Mouse (Mus musculus): ENCODE measurements around the gene Tpd52l2. TPM values are rescaled to one million over a fixed set of nuclear protein-coding genes. Genes with fewer than 3 reads are reported as not detected.

Gene Tpd52l2
- total and polyA plus RNA-seq, 3 experiments: 45.3 to 89.2 (median 56.4) TPM

DNA sequence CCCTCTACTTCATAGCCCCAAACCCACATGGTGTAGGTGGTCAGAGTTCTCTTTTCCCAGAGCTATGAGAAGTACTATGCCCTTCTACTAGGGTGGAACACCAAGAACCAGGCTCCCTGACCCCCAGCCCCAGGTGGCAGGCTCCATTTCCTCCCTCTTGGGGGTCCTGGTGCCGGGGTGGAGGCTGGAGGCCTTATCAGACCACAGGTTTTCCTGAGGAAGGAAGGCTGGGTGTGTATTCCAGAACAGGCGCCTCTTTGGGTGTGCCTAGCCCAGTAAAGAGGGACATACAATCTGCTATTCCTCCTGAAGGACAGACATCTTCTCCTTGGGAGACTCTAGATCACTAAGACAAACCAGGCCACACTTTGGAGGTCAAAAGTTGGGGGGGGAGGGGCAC is 26.7 kb upstream of the Tpd52l2 start:
- peaks cover 48% of the 10 kb centered on the region for H3K27me3 ChIP-seq (ENCODE audit: insufficient read depth, low read length)
- ATAC-seq (ENCODE audit: extremely low read depth, insufficient number of reproducible peaks, low FRiP score, poor library complexity, severe bottlenecking) (no peak), DNase-seq (ENCODE audit: low spot score) (no peak)
- H3K36me3 ChIP-seq (replicated peaks): no peaks in the 10 kb centered on the region
- H3K9me3 ChIP-seq (replicated peaks): no peaks in the 10 kb centered on the region
- TF ChIP-seq CTCF (IDR thresholded peaks at IDR 0.05; ENCODE audit: low read depth, low read length) (no peak), TAL1 (conservative IDR thresholded peaks at IDR 0.05; ENCODE audit: low read depth, low read length) (no peak), GATA1 (IDR thresholded peaks at IDR 0.05; ENCODE audit: borderline replicate concordance, low read length) (no peak), POLR2AphosphoS5 (IDR thresholded peaks at IDR 0.05; ENCODE audit: insufficient replicate concordance, low read depth, low read length) (no peak), GATA2 (IDR thresholded peaks at IDR 0.05; ENCODE audit: borderline replicate concordance, low read depth, low read length) (no peak)
- H3K4me3 ChIP-seq (ENCODE audit: low read depth, low read length): no peak overlapping the region
- no peaks in the 10 kb centered on the region for H3K4me1 ChIP-seq (ENCODE audit: insufficient read depth, low read depth, low read length)

DNA sequence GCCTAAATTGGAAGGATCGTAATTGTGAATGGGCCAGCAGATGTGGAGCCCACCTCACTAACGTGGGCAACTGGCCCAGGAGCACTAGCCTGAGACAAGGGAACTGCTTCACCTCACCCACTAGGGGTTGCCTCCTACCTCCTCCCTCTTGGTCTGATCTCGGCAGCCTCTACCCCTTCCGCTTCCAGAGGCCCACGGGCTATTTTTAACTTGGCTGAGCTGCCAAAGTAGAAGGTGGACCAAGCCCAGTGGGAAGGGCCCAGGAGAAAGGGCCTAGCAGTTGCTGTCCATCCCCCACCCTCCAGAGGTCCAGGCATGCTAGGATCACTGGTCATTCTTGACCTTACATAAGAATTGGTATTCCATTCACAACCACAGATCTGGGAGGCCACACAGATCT is 25.7 kb upstream of the Tpd52l2 start:
- no peaks in the 10 kb centered on the region for H3K9me3 ChIP-seq (replicated peaks)
- no peak overlapping the region for H3K4me3 ChIP-seq (ENCODE audit: low read depth, low read length)
- no peak for TF ChIP-seq POLR2AphosphoS5 (IDR thresholded peaks at IDR 0.05; ENCODE audit: insufficient replicate concordance, low read depth, low read length)
- no peak for TF ChIP-seq TAL1 (conservative IDR thresholded peaks at IDR 0.05; ENCODE audit: low read depth, low read length)
- no peak for TF ChIP-seq CTCF (IDR thresholded peaks at IDR 0.05; ENCODE audit: low read depth, low read length)
- no peak for TF ChIP-seq GATA1 (IDR thresholded peaks at IDR 0.05; ENCODE audit: borderline replicate concordance, low read length)
- TF ChIP-seq GATA2 (IDR thresholded peaks at IDR 0.05; ENCODE audit: borderline replicate concordance, low read depth, low read length): no peak
- H3K36me3 ChIP-seq (replicated peaks): no peaks in the 10 kb centered on the region
- DNase-seq (ENCODE audit: low spot score) (no peak), ATAC-seq (ENCODE audit: extremely low read depth, insufficient number of reproducible peaks, low FRiP score, poor library complexity, severe bottlenecking) (no peak)
- H3K27me3 ChIP-seq (ENCODE audit: insufficient read depth, low read length): peaks cover 41% of the 10 kb centered on the region
- H3K4me1 ChIP-seq (ENCODE audit: insufficient read depth, low read depth, low read length): no peaks in the 10 kb centered on the region

DNA sequence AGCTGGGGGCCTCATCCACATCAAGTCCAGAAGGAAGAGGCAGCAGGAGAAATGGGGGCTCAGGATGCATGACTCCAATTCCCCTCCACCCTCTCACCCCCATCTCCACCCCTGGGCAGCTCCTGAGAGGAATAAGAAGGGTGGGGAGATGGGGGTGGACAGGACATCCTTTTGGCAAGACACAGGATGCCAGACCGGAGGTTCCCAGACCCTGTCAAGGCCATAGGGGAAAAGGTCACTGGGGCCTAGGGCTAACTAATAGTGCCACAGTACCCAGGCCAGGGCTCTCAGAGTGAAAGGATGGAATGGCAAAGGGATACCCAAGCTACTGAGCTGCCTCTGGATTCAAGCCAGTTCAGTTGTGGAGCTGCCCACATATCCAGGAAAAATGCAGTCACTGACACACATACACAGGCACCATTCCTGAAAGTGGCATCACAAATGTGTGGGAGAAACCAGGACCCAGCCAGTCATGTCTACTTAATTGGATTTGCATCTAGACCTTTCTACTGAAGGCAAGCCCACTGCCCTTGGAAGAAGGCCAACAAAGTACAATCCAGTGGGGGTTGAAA is 24.6 kb upstream of the Tpd52l2 start:
- ATAC-seq (ENCODE audit: extremely low read depth, insufficient number of reproducible peaks, low FRiP score, poor library complexity, severe bottlenecking) (no peak), DNase-seq (ENCODE audit: low spot score) (no peak)
- Histone ChIP-seq H3K9me3 (replicated peaks) (no peaks in the 10 kb centered on the region), H3K27me3 (ENCODE audit: insufficient read depth, low read length) (peaks cover 36% of the 10 kb centered on the region), H3K4me1 (ENCODE audit: insufficient read depth, low read depth, low read length) (no peaks in the 10 kb centered on the region), H3K36me3 (replicated peaks) (no peaks in the 10 kb centered on the region), H3K4me3 (ENCODE audit: low read depth, low read length) (no peak overlapping the region)
- TF ChIP-seq TAL1 (conservative IDR thresholded peaks at IDR 0.05; ENCODE audit: low read depth, low read length) (no peak), CTCF (IDR thresholded peaks at IDR 0.05; ENCODE audit: low read depth, low read length) (no peak), GATA2 (IDR thresholded peaks at IDR 0.05; ENCODE audit: borderline replicate concordance, low read depth, low read length) (no peak), GATA1 (IDR thresholded peaks at IDR 0.05; ENCODE audit: borderline replicate concordance, low read length) (no peak), POLR2AphosphoS5 (IDR thresholded peaks at IDR 0.05; ENCODE audit: insufficient replicate concordance, low read depth, low read length) (no peak)

DNA sequence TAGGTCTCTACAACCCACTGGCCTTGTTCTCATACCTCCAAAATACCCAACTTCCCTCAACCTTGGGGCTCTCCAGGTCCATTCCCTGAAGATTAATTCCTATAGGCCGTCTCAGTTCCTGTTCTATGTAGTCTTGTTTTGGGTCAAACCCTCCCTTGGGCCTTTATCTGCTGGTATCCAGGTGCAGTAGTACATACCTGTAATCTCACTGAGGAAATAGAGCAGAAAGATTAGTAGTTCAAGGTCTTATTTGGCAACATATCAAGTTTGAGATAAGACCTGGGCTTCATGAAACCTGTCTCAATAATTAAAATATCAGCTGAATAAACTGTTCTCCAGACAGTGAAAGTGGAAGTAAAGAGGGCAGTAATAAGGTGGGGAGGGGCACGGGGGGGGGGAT is 13.8 kb upstream of the Tpd52l2 start:
- Histone ChIP-seq H3K9me3 (replicated peaks) (no peaks in the 10 kb centered on the region), H3K4me3 (ENCODE audit: low read depth, low read length) (no peak overlapping the region)
- TF ChIP-seq CTCF (IDR thresholded peaks at IDR 0.05; ENCODE audit: low read depth, low read length) (no peak), TAL1 (conservative IDR thresholded peaks at IDR 0.05; ENCODE audit: low read depth, low read length) (no peak), POLR2AphosphoS5 (IDR thresholded peaks at IDR 0.05; ENCODE audit: insufficient replicate concordance, low read depth, low read length) (no peak), GATA1 (IDR thresholded peaks at IDR 0.05; ENCODE audit: borderline replicate concordance, low read length) (no peak), GATA2 (IDR thresholded peaks at IDR 0.05; ENCODE audit: borderline replicate concordance, low read depth, low read length) (no peak)

DNA sequence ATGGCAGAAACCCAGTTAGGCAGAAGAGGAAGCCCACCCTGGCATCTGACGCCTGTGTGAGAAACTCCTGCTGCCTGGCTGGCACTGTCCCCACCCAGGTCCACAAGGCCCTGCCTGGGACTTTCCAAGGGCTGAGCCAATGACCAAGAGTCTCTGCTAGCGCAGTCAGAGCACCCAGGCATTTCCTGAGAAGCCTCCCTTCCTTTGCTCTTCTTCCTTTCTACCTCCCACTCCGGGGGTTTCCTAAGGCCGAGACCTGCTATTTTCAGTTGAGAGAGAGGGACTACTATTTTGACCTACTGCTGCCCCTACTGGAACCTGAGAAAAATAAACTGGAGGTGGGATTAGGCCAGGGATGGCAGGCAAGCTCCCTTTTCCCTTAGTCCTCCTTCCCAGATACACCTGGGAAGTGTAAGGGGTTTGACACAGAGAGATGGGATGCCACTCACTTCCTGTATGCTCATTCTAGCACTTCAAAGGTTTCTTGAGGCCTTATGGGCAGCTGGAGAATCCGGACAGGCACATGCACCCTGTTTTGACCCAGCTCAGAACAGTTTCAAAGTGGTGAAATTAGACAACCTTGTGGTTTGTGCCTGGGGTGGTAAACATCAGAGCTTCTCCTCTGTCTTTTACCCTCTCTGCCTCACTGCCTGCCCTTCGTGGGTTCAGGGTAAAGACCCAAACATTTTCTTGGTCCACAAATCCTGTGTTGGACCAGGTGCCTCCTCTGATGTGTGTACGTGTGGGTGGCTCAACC is 13.2 kb upstream of the Tpd52l2 start:
- no peak for DNase-seq (ENCODE audit: low spot score)
- H3K4me3 ChIP-seq (ENCODE audit: low read depth, low read length): no peak overlapping the region
- H3K27me3 ChIP-seq (ENCODE audit: insufficient read depth, low read length): peaks cover 52% of the 10 kb centered on the region

More for the DNA sequence above, 13.8 kb upstream of the Tpd52l2 start:
- DNase-seq (ENCODE audit: low spot score) (no peak), ATAC-seq (ENCODE audit: extremely low read depth, insufficient number of reproducible peaks, low FRiP score, poor library complexity, severe bottlenecking) (no peak)
- Histone ChIP-seq H3K27me3 (ENCODE audit: insufficient read depth, low read length) (peaks cover 50% of the 10 kb centered on the region), H3K4me1 (ENCODE audit: insufficient read depth, low read depth, low read length) (peaks cover 3% of the 10 kb centered on the region), H3K36me3 (replicated peaks) (no peaks in the 10 kb centered on the region)

DNA sequence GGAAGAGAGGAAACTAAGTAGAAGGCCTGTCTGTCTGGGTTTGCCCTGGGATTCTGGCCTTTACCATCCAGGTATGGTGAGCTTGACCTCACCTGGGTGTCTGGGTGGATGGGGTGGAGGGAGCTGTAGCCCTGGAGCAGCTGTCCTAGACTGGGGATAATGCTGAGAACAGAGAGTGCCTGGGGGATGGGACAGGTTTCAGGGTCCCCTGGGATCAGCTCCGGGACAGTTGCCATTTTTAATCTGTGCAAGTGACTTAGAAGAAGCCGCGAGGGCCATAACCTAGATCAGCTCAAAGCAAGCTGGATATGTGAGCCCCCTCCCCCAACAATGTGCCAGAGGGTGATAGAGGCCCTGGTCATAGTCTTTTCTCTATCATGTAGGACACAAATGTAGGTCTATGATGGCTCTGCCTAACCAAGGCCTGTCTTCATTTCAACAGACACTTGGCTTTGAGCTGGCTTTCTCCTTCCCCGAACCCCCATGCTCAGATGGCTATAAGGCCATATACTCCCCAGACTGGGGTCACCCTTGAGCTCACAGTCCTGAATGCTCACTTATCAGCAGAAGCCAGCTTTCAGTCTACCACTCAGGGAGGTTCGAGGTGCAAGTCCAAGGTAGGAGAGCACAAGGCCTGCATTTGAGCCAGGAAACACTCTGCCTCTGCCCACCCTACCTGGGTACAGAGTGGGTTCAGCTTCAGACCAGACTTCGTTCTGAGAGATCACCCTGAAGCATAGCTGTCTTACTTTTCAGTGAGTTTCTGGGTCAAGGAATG is 12.3 kb upstream of the Tpd52l2 start:
- Histone ChIP-seq H3K4me1 (ENCODE audit: insufficient read depth, low read depth, low read length) (peaks cover 3% of the 10 kb centered on the region), H3K9me3 (replicated peaks) (no peaks in the 10 kb centered on the region), H3K36me3 (replicated peaks) (no peaks in the 10 kb centered on the region), H3K4me3 (ENCODE audit: low read depth, low read length) (no peak overlapping the region), H3K27me3 (ENCODE audit: insufficient read depth, low read length) (peaks cover 51% of the 10 kb centered on the region)
- DNase-seq (ENCODE audit: low spot score) (no peak), ATAC-seq (ENCODE audit: extremely low read depth, insufficient number of reproducible peaks, low FRiP score, poor library complexity, severe bottlenecking) (no peak)
- TF ChIP-seq CTCF (IDR thresholded peaks at IDR 0.05; ENCODE audit: low read depth, low read length) (no peak), POLR2AphosphoS5 (IDR thresholded peaks at IDR 0.05; ENCODE audit: insufficient replicate concordance, low read depth, low read length) (no peak), GATA2 (IDR thresholded peaks at IDR 0.05; ENCODE audit: borderline replicate concordance, low read depth, low read length) (no peak), TAL1 (conservative IDR thresholded peaks at IDR 0.05; ENCODE audit: low read depth, low read length) (no peak), GATA1 (IDR thresholded peaks at IDR 0.05; ENCODE audit: borderline replicate concordance, low read length) (no peak)

More for the DNA sequence above, 13.2 kb upstream of the Tpd52l2 start:
- H3K36me3 ChIP-seq (replicated peaks): no peaks in the 10 kb centered on the region
- TF ChIP-seq GATA1 (IDR thresholded peaks at IDR 0.05; ENCODE audit: borderline replicate concordance, low read length) (no peak), CTCF (IDR thresholded peaks at IDR 0.05; ENCODE audit: low read depth, low read length) (no peak), POLR2AphosphoS5 (IDR thresholded peaks at IDR 0.05; ENCODE audit: insufficient replicate concordance, low read depth, low read length) (no peak), TAL1 (conservative IDR thresholded peaks at IDR 0.05; ENCODE audit: low read depth, low read length) (no peak), GATA2 (IDR thresholded peaks at IDR 0.05; ENCODE audit: borderline replicate concordance, low read depth, low read length) (no peak)
- H3K4me1 ChIP-seq (ENCODE audit: insufficient read depth, low read depth, low read length): peaks cover 3% of the 10 kb centered on the region
- H3K9me3 ChIP-seq (replicated peaks): no peaks in the 10 kb centered on the region
- ATAC-seq (ENCODE audit: extremely low read depth, insufficient number of reproducible peaks, low FRiP score, poor library complexity, severe bottlenecking): no peak

Measured in G1E (cell line).